Mouse (Mus musculus): ENCODE measurements at regions not wholly inside any gene's neighbourhood (a gene's known extent, or its start where the extent isn't known, plus 50 kb on each side); places are given as distances from the start of the nearest gene placed in this dataset.

DNA sequence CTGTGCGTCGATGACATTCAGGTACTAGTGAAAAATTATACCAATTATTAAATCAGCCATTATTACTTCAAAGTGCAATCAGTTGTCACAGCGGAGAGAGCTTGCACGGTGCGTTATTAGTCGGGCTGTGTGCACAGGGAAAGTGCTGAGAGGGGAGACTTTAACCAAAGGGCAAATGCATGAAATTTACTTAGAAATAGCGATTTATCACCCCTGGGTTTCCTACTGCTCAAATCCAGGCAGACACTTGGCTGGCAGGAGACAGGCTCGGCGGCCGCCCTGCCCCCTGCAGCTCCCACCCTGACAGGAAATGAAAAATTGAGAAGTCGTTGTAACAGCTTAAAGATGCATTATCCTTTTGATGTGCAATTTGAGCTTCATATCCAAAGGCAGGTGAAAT, 145.5 kb upstream of the Mvb12b start:
- TF ChIP-seq CTCF (IDR thresholded peaks at IDR 0.05; ENCODE audit: borderline replicate concordance, control insufficient read depth, extremely low read depth, insufficient read depth, low read length, poor library complexity) (no peak), POLR2A (IDR thresholded peaks at IDR 0.05; ENCODE audit: control insufficient read depth, extremely low read depth, insufficient read depth, low read length, poor library complexity) (no peak)

All from thymus, adult 2 months (tissue).